Mouse (Mus musculus) cerebellum, postnatal 10 days (tissue): ENCODE results near the gene Usp5.
"Not testable (repeated sequence)": the region's sequence is repeated elsewhere in the genome, so short reads cannot be mapped to it uniquely, and the experiment has no call there.

Experiments used
- DNase-seq, 2 experiments: peaks; one replicate each; pipeline ENCODE4 v3.0.0; 2021; ENCODE audit warnings: mixed read lengths in 2 of 2

Gene Usp5

GRCm38 (mm10) chr6:124811701-124812560 lies 17.4 kb downstream of the Usp5 start:
- DNase-seq = peak in 1 of 2 experiments; percentile 32

- DNase-seq = no peak
These were observed 17.9 kb downstream of the Usp5 start for GRCm38 (mm10) chr6:124811403-124811665.

- not testable (repeated sequence) for DNase-seq
These were observed 18.5 kb downstream of the Usp5 start for GRCm38 (mm10) chr6:124810566-124811402.

- DNase-seq = peak in 1 of 2 experiments; percentile 41
These were observed 19.3 kb downstream of the Usp5 start for GRCm38 (mm10) chr6:124809775-124810538.

GRCm38 (mm10) chr6:124809052-124809774 lies 20.1 kb downstream of the Usp5 start:
- DNase-seq = peak; percentile 90 to 92

- peak; percentile 80 to 83 for DNase-seq
These were observed 20.8 kb downstream of the Usp5 start, which contains the start of gene Spsb2 for GRCm38 (mm10) chr6:124808358-124809012. Gene Spsb2 (plus strand): TSS chr6:124808661.

GRCm38 (mm10) chr6:124807986-124808357 lies 21.3 kb downstream of the Usp5 start:
- no peak for DNase-seq

GRCm38 (mm10) chr6:124807366-124807765 lies 21.9 kb downstream of the Usp5 start:
- DNase-seq = no peak

GRCm38 (mm10) chr6:124806446-124807140 lies 22.7 kb downstream of the Usp5 start:
- DNase-seq = no peak

GRCm38 (mm10) chr6:124805341-124806321 lies 23.7 kb downstream of the Usp5 start:
- peak; percentile 97 to 98 for DNase-seq

GRCm38 (mm10) chr6:124804341-124804740 lies 24.9 kb downstream of the Usp5 start:
- no peak for DNase-seq

GRCm38 (mm10) chr6:124803691-124804090 lies 25.6 kb downstream of the Usp5 start:
- not testable (repeated sequence) for DNase-seq

GRCm38 (mm10) chr6:124803061-124803460 lies 26.2 kb downstream of the Usp5 start:
- no peak for DNase-seq

GRCm38 (mm10) chr6:124802400-124802799 lies 26.9 kb downstream of the Usp5 start:
- not testable (repeated sequence) for DNase-seq

GRCm38 (mm10) chr6:124796200-124796599 lies 33.1 kb downstream of the Usp5 start:
- DNase-seq = no peak

- no peak for DNase-seq
These were observed 33.5 kb downstream of the Usp5 start for GRCm38 (mm10) chr6:124795781-124796180.

GRCm38 (mm10) chr6:124791911-124792310 lies 37.4 kb downstream of the Usp5 start:
- no peak for DNase-seq

GRCm38 (mm10) chr6:124790121-124790520 lies 39.2 kb downstream of the Usp5 start:
- DNase-seq = no peak

- peak; percentile 49 to 50 for DNase-seq
These were observed 39.8 kb downstream of the Usp5 start for GRCm38 (mm10) chr6:124789519-124789918.

- peak in 1 of 2 experiments; percentile 55 for DNase-seq
These were observed 41.6 kb downstream of the Usp5 start for GRCm38 (mm10) chr6:124787722-124788121.
